ENCODE assay signal across 11 mouse cellular contexts in genomic region chr8:71971945-71972344, GRCm38 (mm10). TPM values are rescaled to one million over a fixed set of nuclear protein-coding genes. Genes with fewer than 3 reads are reported as not detected.
DNase-seq lines count a peak whose midpoint lies in the region; ATAC-seq and TF ChIP-seq lines count a peak whose summit lies in the region.
"Had no signal": no experiment of that assay in that cellular context is flagged by ENCODE, and none has a peak within 500 bp of the region (broad histone marks: within the 10 kb centered on the region; RNA-seq: fewer than 3 reads in every experiment).

No protein-coding gene starts in this region.

- no peaks in the 10 kb centered on the region for H3K4me1 ChIP-seq in kidney, adult 2 months (ENCODE audit: control insufficient read depth, insufficient read depth, low read length)
- no peaks in the 10 kb centered on the region for H3K4me1 ChIP-seq in kidney, embryonic 16.5 days (ENCODE audit: insufficient read depth, low read length)
- no peaks in the 10 kb centered on the region for H3K4me1 ChIP-seq in thymus, adult 2 months (replicated peaks; ENCODE audit: control insufficient read depth, insufficient read depth, low read length)
- H3K4me1 ChIP-seq: embryonic facial prominence, embryonic 13.5 days had no signal

- peak; percentile 57 for DNase-seq in adrenal gland, postnatal 14 days
- DNase-seq in adrenal gland, postnatal 25 days = no peak
- DNase-seq in kidney, adult 2 months = peak; percentile 36
- DNase-seq in thymus, adult 2 months = no peak
- DNase-seq in spleen, adult 12 weeks (ENCODE audit: low spot score) = no peak

- H3K36me3 ChIP-seq in kidney, adult 2 months (ENCODE audit: control insufficient read depth, insufficient read depth, low read length) = no peaks in the 10 kb centered on the region
- H3K36me3 ChIP-seq in kidney, embryonic 16.5 days (ENCODE audit: insufficient read depth, low read length) = peaks cover 20% of the 10 kb centered on the region
- peaks cover 16% of the 10 kb centered on the region for H3K36me3 ChIP-seq in thymus, adult 2 months (ENCODE audit: control insufficient read depth, insufficient read depth, low read length)

- no peak overlapping the region for H3K27ac ChIP-seq in kidney, adult 2 months (ENCODE audit: insufficient read depth, low read depth, low read length)
- no peak overlapping the region for H3K27ac ChIP-seq in kidney, embryonic 16.5 days (ENCODE audit: low read length)
- no peak overlapping the region for H3K27ac ChIP-seq in thymus, adult 2 months (ENCODE audit: control insufficient read depth, insufficient read depth, low read length)
- H3K27ac ChIP-seq: embryonic facial prominence, embryonic 13.5 days had no signal

- no peak overlapping the region for H3K9ac ChIP-seq in kidney, embryonic 16.5 days (replicated peaks; ENCODE audit: low read length)
- H3K9ac ChIP-seq: embryonic facial prominence, embryonic 13.5 days had no signal

- H3K9me3 ChIP-seq in kidney, embryonic 16.5 days (ENCODE audit: low read length) = peaks cover 3% of the 10 kb centered on the region
- H3K9me3 ChIP-seq: embryonic facial prominence, embryonic 13.5 days had no signal

- no peak overlapping the region for H3K4me3 ChIP-seq in kidney, adult 2 months (ENCODE audit: insufficient read depth, low read depth, low read length)
- H3K4me3 ChIP-seq in kidney, embryonic 16.5 days (ENCODE audit: low read length) = no peak overlapping the region
- H3K4me3 ChIP-seq in thymus, adult 2 months (ENCODE audit: control insufficient read depth, insufficient read depth, low read length) = no peak overlapping the region
- H3K4me3 ChIP-seq: embryonic facial prominence, embryonic 13.5 days; myocyte had no signal

- peak; percentile 27; the same call in 1 of the 2 replicates for TF ChIP-seq CTCF in kidney, adult 2 months (conservative IDR thresholded peaks at IDR 0.05; ENCODE audit: insufficient read depth, insufficient read length, low read depth, low read length)
- TF ChIP-seq CTCF in thymus, adult 2 months (IDR thresholded peaks at IDR 0.05; ENCODE audit: borderline replicate concordance, control insufficient read depth, extremely low read depth, insufficient read depth, low read length, poor library complexity) = no peak

- no peak overlapping the region for H3K4me2 ChIP-seq in kidney, embryonic 16.5 days (replicated peaks; ENCODE audit: low read depth, low read length)
- H3K4me2 ChIP-seq: embryonic facial prominence, embryonic 13.5 days had no signal

- no peak for TF ChIP-seq POLR2A in kidney, adult 2 months (IDR thresholded peaks at IDR 0.05; ENCODE audit: low read depth, low read length)
- no peak for TF ChIP-seq POLR2A in thymus, adult 2 months (IDR thresholded peaks at IDR 0.05; ENCODE audit: control insufficient read depth, extremely low read depth, insufficient read depth, low read length, poor library complexity)

- no peaks in the 10 kb centered on the region for H3K27me3 ChIP-seq in kidney, adult 2 months (replicated peaks; ENCODE audit: control insufficient read depth, insufficient read depth, low read length)
- no peaks in the 10 kb centered on the region for H3K27me3 ChIP-seq in kidney, embryonic 16.5 days (ENCODE audit: insufficient read depth, low read length)
- no peaks in the 10 kb centered on the region for H3K27me3 ChIP-seq in thymus, adult 2 months (ENCODE audit: control insufficient read depth, insufficient read depth, low read length)
- H3K27me3 ChIP-seq: embryonic facial prominence, embryonic 13.5 days had no signal

- no peak for ATAC-seq in kidney, embryonic 16.5 days (ENCODE audit: low FRiP score, low TSS enrichment)
- peak; percentile 37 for ATAC-seq in CD4-positive, CD25-positive, alpha-beta regulatory T cell, adult 4 months
- ATAC-seq in erythroblast, adult 5-6 weeks (replicated peaks; ENCODE audit: low FRiP score, poor library complexity, severe bottlenecking) = peak; percentile 70

- 65% methylated on average over 1 of the region's 1 CpGs for WGBS in kidney, adult 2 months
- 59% methylated on average over 1 of the region's 1 CpGs for WGBS in kidney, embryonic 16.5 days
- 94% methylated on average over 1 of the region's 1 CpGs for WGBS in thymus, adult 2 months

RNA-seq across cellular contexts. Expression of gene Zfp961, which starts 21.1 kb away (rescaled TPM):
- 22.9 and 24.3 TPM in 2 replicates for total RNA-seq in adrenal gland, postnatal 14 days (2021)
- total RNA-seq in adrenal gland, postnatal 25 days (2021) = 30.8 and 37.1 TPM in 2 replicates
- polyA plus RNA-seq in kidney, adult 2 months (2012; rRNA removed) = 6.7 and 8.9 TPM in 2 replicates
- 26.7 and 30.8 TPM in 2 replicates for polyA plus RNA-seq in kidney, embryonic 16.5 days (2015; fragmentation: Nextera tagmentation; extraction: Ambion mirVana)
- 10 to 100 TPM; 24.5 to 27.3 TPM for polyA plus RNA-seq in CD4-positive, CD25-positive, alpha-beta regulatory T cell, adult 4 months (2017; shearing (Covaris generic))
- 11.7 and 15.8 TPM in 2 replicates for total RNA-seq in erythroblast, adult 5-6 weeks (2015; ENCODE audit: low replicate concordance)
- 8.6 and 9.1 TPM in 2 replicates for total RNA-seq in erythroblast, adult 5-6 weeks (2017; ENCODE audit: low replicate concordance)
- polyA plus RNA-seq in thymus, adult 2 months (2012; rRNA removed) = 7.4 and 7.9 TPM in 2 replicates

RNA-seq across cellular contexts. Expression of gene Cyp4f18, which starts 37.5 kb away (rescaled TPM):
- 1.1 and 4.0 TPM in 2 replicates for total RNA-seq in adrenal gland, postnatal 14 days (2021)
- total RNA-seq in adrenal gland, postnatal 25 days (2021) = 4.8 and 5.2 TPM in 2 replicates
- polyA plus RNA-seq in kidney, adult 2 months (2012; rRNA removed) = 1.7 and 3.3 TPM in 2 replicates
- polyA plus RNA-seq in kidney, embryonic 16.5 days (2015; fragmentation: Nextera tagmentation; extraction: Ambion mirVana) = 1.8 and 1.9 TPM in 2 replicates
- polyA plus RNA-seq in CD4-positive, CD25-positive, alpha-beta regulatory T cell, adult 4 months (2017; shearing (Covaris generic)) = 1 to 10 TPM in 1 of 2 experiments, under 1 TPM in 1; 0.38 to 6.6 TPM
- total RNA-seq in erythroblast, adult 5-6 weeks (2015; ENCODE audit: low replicate concordance) = 15.3 and 25.2 TPM in 2 replicates
- total RNA-seq in erythroblast, adult 5-6 weeks (2017; ENCODE audit: low replicate concordance) = 7.7 and 10.3 TPM in 2 replicates
- 10.9 and 13.9 TPM in 2 replicates for polyA plus RNA-seq in thymus, adult 2 months (2012; rRNA removed)
- total RNA-seq: layer of hippocampus, postnatal 14 days had no signal

Comparison
In these comparisons a context has a peak if more than half of its experiments do, and no peak if none do; other contexts are left out.
1. DNase-seq: peak in adrenal gland, postnatal 14 days (single experiment) and kidney, adult 2 months (single experiment); none in adrenal gland, postnatal 25 days (single experiment), thymus, adult 2 months (single experiment) and spleen, adult 12 weeks (single experiment).